Mouse (Mus musculus): ENCODE measurements at regions not wholly inside any gene's neighbourhood (a gene's known extent, or its start where the extent isn't known, plus 50 kb on each side); places are given as distances from the start of the nearest gene placed in this dataset.

GRCm38 (mm10) chr8:67598687-67599086, 75.0 kb downstream of the Nat3 start:
- no peak for DNase-seq

GRCm38 (mm10) chr8:67622213-67622612, 98.6 kb downstream of the Nat3 start:
- peak; percentile 38 to 58 for DNase-seq

GRCm38 (mm10) chr8:67631691-67632090, 108.0 kb downstream of the Nat3 start:
- no peak for DNase-seq

GRCm38 (mm10) chr8:67632290-67632689, 108.6 kb downstream of the Nat3 start:
- DNase-seq, result no peak

Data from cerebellum, postnatal 10 days (tissue).